Mouse (Mus musculus) gastrocnemius, postnatal 14 days (tissue): ENCODE measurements around the gene Tgfb1. TPM values are rescaled to one million over a fixed set of nuclear protein-coding genes. Genes with fewer than 3 reads are reported as not detected.
A peak's percentile ranks its signal among the peaks of the same experiment; 100 is the strongest.

ENCODE experiments used
- DNase-seq: peaks from one replicate; pipeline ENCODE4 v3.0.0; 2021; ENCODE audit warnings: mixed read lengths
- intact Hi-C: fragments of 180-260 bp; cut with DNase I; formaldehyde crosslinking; loops from one replicate; pipeline ENCODE4 v1.15.1; 2025; ENCODE audit warnings: low total_unique reads
- long read RNA-seq, 2 experiments: library from polyadenylated mRNA; stranded (forward); transcript quantifications; one replicate each; pipeline ENCODE4 v2.0.0; 2021
- total RNA-seq, 2 experiments: library from RNA; stranded (reverse); gene quantifications; 2 replicates each; pipeline ENCODE4 v1.2.3; 2021

Gene Tgfb1
- 10 to 100 TPM; 13.8 to 14.4 TPM for total RNA-seq
- long read RNA-seq, experiment 1, transcript Tgfb1-201 (7 exons, 2,175 nt): major isoform, 11 of 11 reads
- long read RNA-seq, experiment 1, partial matches to known transcripts: 0 of 11 reads
- long read RNA-seq, experiment 1, other reads (novel, unspliced or antisense): 0 of 11 reads
- long read RNA-seq, experiment 2, transcript Tgfb1-201 (7 exons, 2,175 nt): major isoform, 19 of 19 reads
- long read RNA-seq, experiment 2, partial matches to known transcripts: 0 of 19 reads
- long read RNA-seq, experiment 2, other reads (novel, unspliced or antisense): 0 of 19 reads

DNA sequence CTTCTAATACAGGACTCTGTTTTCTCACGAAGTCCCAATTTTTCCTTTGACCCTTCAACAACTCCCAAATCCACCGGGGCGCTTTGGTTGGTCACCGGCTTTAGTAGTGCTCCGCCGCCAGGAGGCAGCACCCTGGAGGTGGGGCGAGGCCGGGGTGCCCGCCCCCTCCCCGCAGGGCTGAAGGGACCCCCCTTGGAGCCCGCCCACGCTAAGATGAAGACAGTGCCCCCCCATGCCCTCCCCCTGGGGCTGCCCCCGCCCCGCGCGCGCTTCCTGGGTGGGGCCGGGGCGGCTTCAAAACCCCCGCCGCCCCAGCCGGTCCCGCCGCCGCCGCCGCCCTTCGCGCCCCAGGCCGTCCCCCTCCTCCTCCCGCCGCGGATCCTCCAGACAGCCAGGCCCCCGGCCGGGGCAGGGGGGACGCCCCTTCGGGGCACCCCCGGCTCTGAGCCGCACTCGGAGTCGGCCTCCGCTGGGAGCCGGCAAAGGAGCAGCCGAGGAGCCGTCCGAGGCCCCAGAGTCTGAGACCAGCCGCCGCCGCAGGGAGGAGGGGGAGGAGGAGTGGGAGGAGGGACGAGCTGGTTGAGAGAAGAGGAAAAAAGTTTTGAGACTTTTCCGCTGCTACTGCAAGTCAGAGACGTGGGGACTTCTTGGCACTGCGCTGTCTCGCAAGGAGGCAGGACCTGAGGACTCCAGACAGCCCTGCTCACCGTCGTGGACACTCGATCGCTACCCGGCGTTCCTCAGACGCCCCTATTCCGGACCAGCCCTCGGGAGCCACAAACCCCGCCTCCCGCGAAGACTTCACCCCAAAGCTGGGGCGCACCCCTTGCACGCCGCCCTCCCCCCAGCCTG lies at the start of gene Tgfb1:
TSS of gene Tgfb1 (plus strand) at position 323 of the 852 bp plus-strand sequence.
- DNase-seq: peak; percentile 83
- intact Hi-C loops: no loop called here

DNA sequence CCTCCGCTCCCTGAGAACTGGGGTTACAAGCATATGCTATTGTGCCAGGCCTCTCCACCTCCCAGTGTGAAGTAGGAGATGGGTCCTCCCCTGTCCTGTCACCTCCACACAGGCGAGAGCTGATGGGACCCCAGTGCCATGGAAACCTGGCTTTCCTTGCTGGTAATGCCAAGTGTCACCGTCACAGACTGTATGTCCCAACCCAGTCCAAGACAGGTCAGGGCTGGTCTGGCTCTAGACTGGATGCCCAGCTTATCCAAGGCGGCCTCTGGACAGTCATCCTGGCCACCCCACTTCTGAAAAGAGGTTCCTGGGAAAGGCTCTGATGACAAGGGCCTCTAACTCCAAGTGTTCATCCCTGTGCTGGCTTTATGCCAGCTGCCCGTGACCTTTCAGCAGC lies 49.7 kb upstream of the Tgfb1 start:
- DNase-seq: no peak
- intact Hi-C loops: no loop called here

DNA sequence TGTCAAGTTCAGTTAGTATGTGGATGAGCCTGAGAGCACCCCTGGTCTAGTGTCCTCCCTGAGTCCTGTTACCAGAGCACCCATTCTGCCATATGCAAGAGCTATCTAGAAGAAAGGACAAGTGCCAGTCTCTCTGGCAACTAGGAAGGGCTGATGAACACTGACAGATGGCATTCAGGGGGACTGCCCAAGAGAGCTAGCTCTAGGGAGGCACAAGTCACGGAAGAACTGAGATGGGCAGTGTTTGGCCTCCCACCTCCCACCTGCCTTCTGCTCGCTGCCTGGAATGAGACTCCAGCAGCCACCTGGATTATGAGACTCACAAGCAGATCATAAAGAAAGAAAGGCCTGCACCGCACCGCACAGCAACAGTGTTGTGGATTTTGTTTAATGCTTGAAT lies 47.0 kb upstream of the Tgfb1 start:
- intact Hi-C loops: no loop called here
- no peak for DNase-seq

DNA sequence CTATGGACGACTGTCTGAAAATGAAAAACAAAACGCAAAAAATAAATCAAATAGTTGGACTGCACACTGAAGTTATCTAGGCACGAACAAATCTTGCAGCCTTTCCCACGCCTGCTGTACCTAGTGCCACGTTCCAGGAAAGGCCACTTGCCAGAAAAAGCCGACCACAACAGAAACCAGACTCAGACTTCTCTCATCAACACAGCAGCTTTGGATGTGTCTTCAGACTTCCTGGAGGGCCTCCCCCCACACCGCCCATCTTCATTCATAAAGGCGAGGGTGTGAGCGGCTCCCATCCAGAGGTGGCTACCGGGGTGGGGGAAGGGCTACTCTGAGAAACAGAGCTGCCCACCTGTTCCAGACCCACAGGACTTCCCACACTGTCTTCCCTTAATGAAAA lies 42.7 kb upstream of the Tgfb1 start:
- DNase-seq: no peak
- intact Hi-C loops: no loop called here

DNA sequence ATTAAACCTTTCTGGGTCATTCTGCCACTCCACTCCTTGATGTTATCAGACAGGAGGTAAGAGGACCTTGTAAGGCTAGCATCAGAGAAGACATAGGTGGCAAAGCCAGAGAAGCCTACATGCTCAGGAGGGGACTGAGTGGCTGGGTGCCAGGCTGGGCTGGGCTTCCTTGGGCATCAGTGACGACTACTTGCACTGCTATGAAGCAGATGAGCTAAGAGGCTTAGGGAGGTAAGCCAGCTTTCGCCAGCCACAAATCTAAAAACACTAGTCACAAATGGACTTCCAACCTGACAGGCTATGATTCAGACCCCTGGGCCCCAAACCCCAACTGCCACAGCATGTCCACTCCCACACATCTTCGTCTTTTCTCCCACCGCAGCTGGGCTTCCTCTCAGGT lies 42.2 kb upstream of the Tgfb1 start:
- intact Hi-C loops: no loop called here
- DNase-seq: no peak

DNA sequence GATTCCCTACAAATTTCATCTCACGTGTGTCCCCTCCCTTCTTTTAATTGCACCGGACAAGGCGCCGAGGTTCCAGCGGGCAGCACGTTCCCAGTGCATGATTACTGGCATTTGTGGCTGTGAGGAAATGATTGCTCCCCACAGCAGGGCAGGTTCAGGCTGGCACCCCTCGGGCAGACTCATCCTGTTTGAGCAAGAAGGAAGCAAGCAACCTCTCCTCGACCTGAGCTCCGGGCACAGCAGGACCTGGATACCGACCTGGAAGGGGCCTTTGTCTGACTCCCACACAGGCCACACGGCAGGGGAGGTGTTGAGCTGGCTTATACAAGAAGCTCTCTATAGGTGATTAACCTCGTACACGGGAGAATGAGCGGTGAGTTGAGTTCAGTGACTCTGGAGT lies 41.7 kb upstream of the Tgfb1 start:
- intact Hi-C loops: no loop called here
- no peak for DNase-seq

DNA sequence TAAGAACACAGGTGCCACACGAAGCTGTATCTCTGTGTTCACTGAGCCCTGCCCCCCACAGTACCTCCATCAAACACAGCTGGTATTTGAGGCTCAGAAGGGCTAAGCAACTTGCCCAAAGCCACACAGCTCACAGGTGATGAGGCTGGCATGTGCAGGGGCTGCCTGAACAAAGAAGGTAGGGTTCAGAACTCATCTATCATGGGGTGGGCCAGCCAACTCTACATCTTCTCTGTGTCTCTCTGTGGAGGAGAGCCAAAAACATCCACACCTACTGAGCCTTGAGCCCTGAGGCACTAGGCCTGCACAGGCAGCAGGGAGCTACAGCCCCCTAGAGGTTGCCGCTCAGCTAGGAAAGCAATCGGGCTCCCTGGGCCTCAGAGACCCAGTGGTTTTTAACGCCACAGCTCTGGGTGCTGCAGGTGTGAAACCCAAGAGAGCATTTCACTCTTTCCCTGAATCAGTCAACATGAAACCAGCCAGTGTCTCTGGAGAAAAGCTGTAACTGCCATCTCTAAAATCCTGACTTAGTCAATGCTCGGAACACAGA lies 39.2 kb upstream of the Tgfb1 start:
- DNase-seq: no peak
- intact Hi-C loops: no loop called here

DNA sequence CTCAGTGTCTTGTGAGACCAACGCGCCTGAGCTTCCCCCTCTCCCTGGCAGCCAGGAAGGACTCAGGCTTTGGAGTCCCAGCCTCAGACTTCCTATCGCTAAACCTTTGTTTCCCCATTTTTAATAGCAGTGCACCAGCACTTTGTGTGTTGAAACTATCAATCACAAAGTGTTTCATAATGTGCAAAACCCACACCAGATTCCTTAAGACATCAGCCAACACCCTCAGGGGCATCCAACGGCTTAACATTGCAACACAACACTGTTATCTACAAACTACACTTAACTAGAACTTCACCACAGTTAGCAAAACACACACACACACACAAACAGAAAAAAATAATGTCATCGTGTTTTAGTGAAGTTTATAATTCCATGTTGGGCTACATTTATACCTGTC lies 37.0 kb upstream of the Tgfb1 start:
- intact Hi-C loops: no loop called here
- DNase-seq: no peak

DNA sequence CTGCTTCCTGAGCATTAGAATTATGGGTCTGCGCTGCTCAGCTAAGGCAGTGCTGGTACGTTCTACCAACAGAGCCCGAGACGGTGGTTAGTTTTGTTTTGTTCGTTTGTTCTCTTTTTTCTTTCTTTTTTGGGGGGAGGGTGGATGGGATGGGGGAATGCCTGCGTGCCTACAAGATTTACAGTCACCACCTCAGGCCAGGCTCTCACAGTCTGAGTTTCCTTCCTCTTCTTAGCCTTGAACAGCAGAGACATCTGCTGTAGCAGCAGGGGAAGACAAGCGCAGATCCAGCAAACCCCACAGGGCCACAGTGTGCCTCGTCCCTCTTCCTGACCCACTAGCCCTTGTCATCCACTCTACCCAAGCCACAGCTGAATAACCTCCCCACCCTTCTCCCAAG lies 35.5 kb upstream of the Tgfb1 start:
- DNase-seq: no peak

DNA sequence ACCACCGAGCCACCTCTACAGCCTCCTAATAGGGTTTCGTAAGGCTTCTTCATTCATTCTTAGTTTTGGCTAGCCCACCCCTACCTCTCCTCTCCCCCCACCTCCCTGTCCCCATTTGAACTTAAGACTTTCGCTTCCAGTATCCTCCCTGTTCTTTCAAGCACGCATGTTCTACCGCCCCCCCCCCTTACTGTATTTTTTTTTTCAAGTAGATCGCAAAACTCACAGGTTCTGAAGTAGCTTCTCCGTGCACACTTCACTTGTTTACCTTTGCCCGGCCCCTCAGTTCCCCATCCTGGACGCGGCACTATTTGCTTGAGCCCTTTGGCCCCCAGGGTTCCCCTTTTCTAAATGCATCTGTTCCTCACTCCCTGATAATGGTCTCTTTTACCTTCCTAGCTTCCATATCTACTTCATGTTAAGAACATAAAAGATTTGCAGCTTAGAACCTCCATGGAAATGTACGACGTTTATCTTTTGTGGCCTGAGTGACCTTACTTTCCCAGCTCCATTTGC lies 34.5 kb upstream of the Tgfb1 start:
- intact Hi-C loops: no loop called here
- DNase-seq: no peak

More for the DNA sequence above, 35.5 kb upstream of the Tgfb1 start:
- intact Hi-C loops: no loop called here

DNA sequence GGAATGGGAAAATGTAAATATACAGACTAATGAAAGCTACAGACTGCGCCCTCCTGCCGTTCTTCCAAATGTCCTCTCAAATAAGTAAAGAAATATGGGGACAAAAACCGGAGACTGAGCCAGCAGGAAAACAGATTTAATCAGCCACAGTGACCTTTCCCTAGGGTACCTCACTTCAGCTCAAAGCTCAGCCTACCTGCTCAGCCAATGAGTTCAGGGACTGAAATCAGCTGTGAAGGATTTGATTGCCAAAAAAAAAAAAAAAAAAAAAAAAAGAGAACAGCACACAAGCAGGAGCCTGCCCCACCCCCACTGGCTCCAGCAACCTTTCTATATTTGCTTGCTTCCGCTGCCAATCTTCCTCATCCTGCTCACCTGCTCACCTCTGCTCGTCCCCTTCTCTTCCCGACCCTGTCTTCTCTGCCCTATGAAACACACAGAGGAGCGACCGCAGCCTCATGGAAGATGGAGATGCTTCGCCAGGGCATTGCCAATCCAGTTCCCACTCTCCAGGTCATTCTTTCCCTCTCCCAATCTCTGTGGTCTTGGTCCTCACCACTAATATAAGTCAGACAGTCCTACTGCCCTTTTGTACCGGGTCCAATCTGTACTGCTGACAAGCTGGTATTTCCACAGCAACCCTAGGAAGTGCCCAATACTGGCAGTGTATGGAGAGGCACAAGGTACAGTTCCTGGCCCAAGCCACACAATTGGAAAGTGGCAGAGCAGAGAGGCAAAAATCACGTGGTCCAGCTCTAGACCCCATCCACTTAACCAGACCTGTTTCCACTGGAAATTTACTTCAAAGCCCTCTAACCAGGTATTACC lies 31.0 kb upstream of the Tgfb1 start:
- no peak for DNase-seq
- intact Hi-C loops: no loop called here

DNA sequence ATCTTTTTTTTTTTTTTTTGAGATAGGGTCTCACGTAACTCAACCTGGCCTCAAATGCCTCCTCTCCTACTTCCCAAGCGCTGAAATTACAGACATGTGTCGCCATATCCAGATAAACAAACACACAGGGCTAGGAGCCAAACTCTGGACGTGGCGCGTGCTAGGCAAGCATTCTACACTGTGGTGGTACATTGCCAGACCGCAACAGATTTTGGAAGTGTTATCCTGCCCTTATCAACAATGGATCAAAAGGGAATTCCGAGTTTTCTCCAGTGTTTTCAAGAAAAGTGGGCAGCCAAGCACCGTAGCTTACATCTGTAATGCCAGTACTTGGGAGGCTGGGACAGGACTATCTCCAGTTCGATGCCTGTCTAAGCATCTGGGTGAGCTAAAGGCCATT lies 29.0 kb upstream of the Tgfb1 start:
- no peak for DNase-seq
- intact Hi-C loops: no loop called here

DNA sequence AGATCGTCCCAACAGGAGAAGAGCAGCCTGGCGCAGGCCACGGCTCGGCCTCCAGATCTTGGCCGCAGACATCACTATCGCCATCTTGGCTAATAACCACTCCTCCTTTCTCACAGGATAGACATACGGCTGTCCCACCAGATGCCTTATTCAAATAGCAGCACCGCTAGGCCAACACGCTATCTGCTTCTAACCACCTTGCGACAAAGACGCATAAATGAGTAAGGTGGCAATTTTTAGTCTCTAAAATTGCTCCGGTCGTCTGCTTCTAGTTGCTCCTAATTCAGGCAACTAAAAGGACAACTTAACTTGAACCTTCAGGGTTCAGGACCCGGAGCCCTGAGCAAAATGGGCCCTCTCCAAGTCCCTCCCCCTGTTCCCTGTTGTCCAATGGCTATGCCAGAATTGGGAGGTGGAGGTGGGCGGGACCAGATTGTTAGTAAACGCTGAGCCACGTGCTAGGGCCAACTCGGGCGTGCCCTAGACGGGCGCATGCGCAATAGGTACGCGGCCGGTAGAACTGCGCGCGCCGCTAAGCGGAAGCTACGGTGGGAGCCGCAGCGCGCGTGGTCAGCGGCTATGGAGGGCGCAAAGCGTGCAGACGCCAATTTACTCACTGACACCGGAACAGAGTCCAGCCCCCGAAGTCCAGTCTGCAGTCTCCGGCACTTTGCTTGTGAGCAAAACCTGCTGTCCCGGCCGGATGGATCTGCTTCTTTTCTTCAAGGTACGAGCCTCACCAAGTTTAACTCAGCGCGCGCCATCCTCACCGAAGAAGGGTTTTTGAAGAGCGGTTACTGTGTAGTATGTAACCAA lies 27.9 kb upstream of the Tgfb1 start, which contains the start of the genes Bckdha and Exosc5:
TSS of gene Bckdha (minus strand) at position 325 of the 816 bp plus-strand sequence.
TSS of gene Exosc5 (plus strand) at position 508 of the 816 bp plus-strand sequence.
- DNase-seq: peak; percentile 99
- intact Hi-C loops: no loop called here

DNA sequence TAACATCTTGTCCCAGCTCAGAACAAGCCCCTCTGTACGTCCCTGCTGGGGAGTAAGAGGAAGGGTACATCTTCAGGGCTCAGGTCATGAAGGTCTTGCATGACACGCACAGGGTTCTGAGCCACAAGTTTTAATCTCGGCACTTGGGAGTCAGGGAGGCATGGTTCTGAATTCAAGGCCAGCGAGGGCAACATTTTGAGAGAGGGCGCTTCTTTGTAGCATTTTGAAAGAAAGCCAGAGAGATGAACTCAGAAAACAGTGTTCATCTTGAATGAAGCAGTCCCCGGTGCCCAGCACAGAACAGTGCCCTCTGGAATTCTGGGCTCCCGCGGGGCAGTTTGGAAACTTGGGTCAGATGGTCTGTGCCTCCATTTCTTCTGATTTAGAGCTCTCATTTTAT lies 20.4 kb upstream of the Tgfb1 start:
- no peak for DNase-seq
- intact Hi-C loops: no loop called here

DNA sequence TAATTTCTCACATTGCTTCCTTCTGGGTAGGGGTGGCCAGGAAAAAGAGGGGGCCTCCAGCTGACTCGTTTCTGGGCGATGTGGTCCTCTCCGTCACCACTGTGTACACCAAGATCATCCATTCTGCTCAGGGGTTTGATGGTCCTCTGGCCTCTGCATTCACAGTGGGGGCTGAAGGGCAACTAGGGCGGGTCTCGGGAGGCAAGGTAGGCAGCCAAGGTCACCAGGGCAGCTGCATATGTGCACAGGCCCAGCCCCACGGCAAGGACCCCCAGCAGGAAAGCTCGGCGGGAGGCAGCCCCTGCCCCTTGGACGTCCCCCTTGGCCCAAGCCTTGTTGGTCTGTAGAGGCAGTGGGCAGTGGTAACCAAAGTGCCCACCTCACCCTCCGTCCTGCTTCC lies 17.6 kb upstream of the Tgfb1 start:
- no peak for DNase-seq
- intact Hi-C loops: no loop called here

DNA sequence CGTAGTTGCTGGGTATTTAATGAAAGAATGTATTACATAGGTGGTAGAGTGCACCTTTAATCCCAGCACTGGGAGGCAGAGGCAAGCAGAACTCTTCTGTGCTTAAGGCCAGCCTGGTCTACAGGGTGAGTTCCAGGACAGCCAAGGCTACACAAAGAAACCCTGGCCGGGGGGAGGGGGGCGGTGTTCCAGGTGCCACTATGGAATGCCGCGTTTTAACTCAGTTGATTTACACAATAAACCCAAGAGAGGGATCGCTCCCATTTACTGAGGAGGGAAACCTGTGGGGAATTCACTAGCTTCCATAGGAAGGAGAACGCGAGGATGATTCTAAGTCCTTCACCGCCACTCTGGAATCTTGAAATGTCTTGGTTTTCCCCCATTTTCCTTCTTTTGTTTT lies 17.2 kb upstream of the Tgfb1 start:
- intact Hi-C loops: no loop called here
- DNase-seq: no peak

DNA sequence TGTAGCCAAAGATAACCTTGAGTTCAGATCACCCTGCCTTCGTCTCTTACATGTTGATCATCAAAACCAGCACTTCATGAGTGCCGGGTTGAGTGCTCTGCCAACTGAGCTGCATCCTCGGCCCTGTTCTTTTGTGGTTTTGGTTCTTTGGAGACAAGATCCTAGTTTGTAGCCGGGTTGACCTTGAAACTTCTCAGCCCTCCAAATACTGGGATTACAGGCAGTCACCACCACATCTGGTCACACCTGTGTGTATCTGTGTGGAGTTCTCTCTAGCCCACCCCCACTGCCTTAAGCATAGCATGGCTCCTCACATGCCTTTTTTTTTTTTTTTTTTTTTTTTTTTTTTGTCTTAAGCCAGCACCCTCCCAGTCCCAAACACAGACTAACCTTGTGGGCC lies 16.7 kb upstream of the Tgfb1 start:
- intact Hi-C loops: no loop called here
- no peak for DNase-seq

DNA sequence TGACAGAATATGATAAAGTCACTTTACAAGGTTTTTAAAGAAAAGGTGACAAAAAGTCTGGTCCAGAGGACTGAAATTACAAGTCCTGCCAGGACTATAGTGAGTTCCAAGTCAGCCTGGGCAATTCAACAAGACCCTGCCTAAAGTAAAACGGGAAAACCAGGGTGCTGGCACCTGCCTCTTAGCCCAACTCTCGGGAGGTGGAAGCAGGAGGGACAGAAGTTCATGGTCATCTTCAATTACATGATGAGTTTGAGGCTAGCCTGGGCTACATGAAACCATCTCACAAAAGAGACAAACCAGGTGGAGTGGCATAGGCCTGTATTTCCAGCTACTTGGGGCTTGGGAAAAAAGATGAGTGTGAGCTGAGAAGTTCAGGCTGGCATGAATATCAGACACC lies 15.1 kb upstream of the Tgfb1 start:
- intact Hi-C loops: no loop called here
- no peak for DNase-seq

DNA sequence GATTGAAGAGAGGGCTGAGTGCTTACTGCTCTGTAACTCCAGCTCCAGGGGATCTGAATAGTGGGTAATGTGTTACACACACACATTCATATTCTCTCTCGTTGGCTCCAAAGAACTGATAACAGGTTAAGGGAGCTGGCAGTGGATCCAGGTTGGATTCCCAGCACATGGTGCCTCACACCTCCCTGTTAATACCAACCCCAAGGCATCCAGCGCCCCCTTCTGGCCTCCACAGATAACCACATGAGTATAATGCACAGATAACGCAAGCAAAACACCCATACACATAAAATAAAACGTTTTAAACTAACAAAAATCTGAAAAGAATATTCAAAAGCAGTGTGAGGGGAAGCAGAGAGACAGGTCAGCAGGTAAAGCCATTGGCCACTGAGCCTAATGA lies 14.4 kb upstream of the Tgfb1 start:
- no peak for DNase-seq
- intact Hi-C loops: no loop called here
